Mouse (Mus musculus) left cerebral cortex, postnatal 36 days (tissue): Measurements from ENCODE around the gene Defb21. TPM values are rescaled to one million over a fixed set of nuclear protein-coding genes. Genes with fewer than 3 reads are reported as not detected.

Experiments
- DNase-seq, 2 experiments: peaks; one replicate each; pipeline ENCODE4 v3.0.0; 2021 to 2022; ENCODE audit warnings: low spot score in 2 of 2, mixed read lengths in 1 of 2
- intact Hi-C: fragments of 180-260 bp; cut with DNase I; formaldehyde crosslinking; loops from one replicate; pipeline ENCODE4 v1.15.1; 2025
- total RNA-seq, 2 experiments: library from RNA; stranded (reverse); gene quantifications; 2 replicates each; pipeline ENCODE4 v1.2.3; 2021

Gene Defb21
- not detected for total RNA-seq

- no peak for DNase-seq
- intact Hi-C loops: no loop called here
These were observed at the start of gene Defb21 for GRCm38 (mm10) chr2:152572114-152572794. Defb21 (plus strand) TSS chr2:152572744.

GRCm38 (mm10) chr2:152539944-152540710, 32.4 kb upstream of the Defb21 start, which contains the start of gene Defb29:
Defb29 (minus strand) TSS chr2:152540098.
- no peak for DNase-seq
- intact Hi-C loops: loop anchor here (5.0 kb wide), 1 partner anchor 88 kb away; no protein-coding TSS in a partner anchor

GRCm38 (mm10) chr2:152541979-152542378, 30.6 kb upstream of the Defb21 start:
- DNase-seq: no peak
- intact Hi-C loops: loop anchor here (5.0 kb wide), 1 partner anchor 90 kb away; no protein-coding TSS in a partner anchor

- intact Hi-C loops: loop anchor here (5.0 kb wide), 1 partner anchor 91 kb away; no protein-coding TSS in a partner anchor
- no peak for DNase-seq
These were observed 29.6 kb upstream of the Defb21 start for GRCm38 (mm10) chr2:152542897-152543296.

GRCm38 (mm10) chr2:152543478-152543877, 29.1 kb upstream of the Defb21 start:
- DNase-seq: no peak
- intact Hi-C loops: loop anchor here (5.0 kb wide), 1 partner anchor 91 kb away; no protein-coding TSS in a partner anchor

GRCm38 (mm10) chr2:152544691-152545090, 27.9 kb upstream of the Defb21 start:
- DNase-seq: peak; percentile 37 to 52
- intact Hi-C loops: loop anchor here (2.0 to 5.0 kb wide), 2 partner anchors 74 to 92 kb away; no protein-coding TSS in a partner anchor

- DNase-seq: no peak
- intact Hi-C loops: no loop called here
These were observed 24.4 kb upstream of the Defb21 start for GRCm38 (mm10) chr2:152548124-152548523.

GRCm38 (mm10) chr2:152553774-152554423, 18.6 kb upstream of the Defb21 start:
- peak; percentile 37 to 50 for DNase-seq
- intact Hi-C loops: no loop called here

GRCm38 (mm10) chr2:152556655-152557054, 15.9 kb upstream of the Defb21 start:
- no peak for DNase-seq
- intact Hi-C loops: no loop called here

GRCm38 (mm10) chr2:152569038-152569437, 3.5 kb upstream of the Defb21 start, which contains the start of gene Gm17416:
Gm17416 (plus strand) TSS chr2:152569338.
- intact Hi-C loops: no loop called here
- DNase-seq: no peak

GRCm38 (mm10) chr2:152569881-152570280, 2.7 kb upstream of the Defb21 start:
- DNase-seq: no peak
- intact Hi-C loops: no loop called here

GRCm38 (mm10) chr2:152570313-152570712, 2.2 kb upstream of the Defb21 start:
- DNase-seq: no peak
- intact Hi-C loops: no loop called here

GRCm38 (mm10) chr2:152573484-152573883, 940 bp downstream of the Defb21 start:
- no peak for DNase-seq
- intact Hi-C loops: no loop called here

- no peak for DNase-seq
- intact Hi-C loops: no loop called here
These were observed 7.6 kb downstream of the Defb21 start, which contains the start of gene Defb19 for GRCm38 (mm10) chr2:152580107-152580506. Defb19 (minus strand) TSS chr2:152580312.

GRCm38 (mm10) chr2:152580612-152581011, 8.1 kb downstream of the Defb21 start:
- intact Hi-C loops: no loop called here
- DNase-seq: no peak

- DNase-seq: no peak
- intact Hi-C loops: no loop called here
These were observed 14.5 kb downstream of the Defb21 start for GRCm38 (mm10) chr2:152586926-152587560.

GRCm38 (mm10) chr2:152588450-152588849, 15.9 kb downstream of the Defb21 start:
- no peak for DNase-seq
- intact Hi-C loops: no loop called here

GRCm38 (mm10) chr2:152589021-152589420, 16.5 kb downstream of the Defb21 start:
- DNase-seq: no peak
- intact Hi-C loops: no loop called here

GRCm38 (mm10) chr2:152599299-152599698, 26.8 kb downstream of the Defb21 start, which contains the start of gene Defb45:
Defb45 (minus strand) TSS chr2:152599399.
- no peak for DNase-seq
- intact Hi-C loops: no loop called here
